Mouse (Mus musculus): ENCODE data around the gene D330020A13Rik. TPM values are rescaled to one million over a fixed set of nuclear protein-coding genes. Genes with fewer than 3 reads are reported as not detected.
"Not testable (repeated sequence)": the region's sequence is repeated elsewhere in the genome, so short reads cannot be mapped to it uniquely, and the experiment has no call there.

D330020A13Rik gene
- total RNA-seq, 2 experiments from 2014 or later, result not detected

GRCm38 (mm10) chr6:120296589-120296988, 2.4 kb downstream of the D330020A13Rik start:
- not testable (repeated sequence) for DNase-seq (ENCODE audit: low spot score in 2 of 2)

- peak; percentile 49 to 61 for DNase-seq (ENCODE audit: low spot score in 2 of 2)
Observed at GRCm38 (mm10) chr6:120301137-120301536, 7.0 kb downstream of the D330020A13Rik start.

GRCm38 (mm10) chr6:120302755-120303316, 8.7 kb downstream of the D330020A13Rik start:
- DNase-seq (ENCODE audit: low spot score in 2 of 2), result no peak

- DNase-seq (ENCODE audit: low spot score in 2 of 2), result no peak
Observed at GRCm38 (mm10) chr6:120306859-120307594, 12.9 kb downstream of the D330020A13Rik start.

- DNase-seq (ENCODE audit: low spot score in 2 of 2), result no peak
Observed at GRCm38 (mm10) chr6:120309338-120309737, 15.2 kb downstream of the D330020A13Rik start.

- no peak for DNase-seq (ENCODE audit: low spot score in 2 of 2)
Observed at GRCm38 (mm10) chr6:120309787-120310186, 15.6 kb downstream of the D330020A13Rik start.

- DNase-seq (ENCODE audit: low spot score in 2 of 2), result no peak
Observed at GRCm38 (mm10) chr6:120312443-120312842, 18.3 kb downstream of the D330020A13Rik start.

- no peak for DNase-seq (ENCODE audit: low spot score in 2 of 2)
Observed at GRCm38 (mm10) chr6:120318303-120318940, 24.3 kb downstream of the D330020A13Rik start.

- no peak for DNase-seq (ENCODE audit: low spot score in 2 of 2)
Observed at GRCm38 (mm10) chr6:120319129-120319528, 25.0 kb downstream of the D330020A13Rik start.

- DNase-seq (ENCODE audit: low spot score in 2 of 2), result no peak
Observed at GRCm38 (mm10) chr6:120320369-120320768, 26.2 kb downstream of the D330020A13Rik start.

- peak; percentile 55 to 71 for DNase-seq (ENCODE audit: low spot score in 2 of 2)
Observed at GRCm38 (mm10) chr6:120324295-120324927, 30.2 kb downstream of the D330020A13Rik start.

GRCm38 (mm10) chr6:120332351-120332750, 38.2 kb downstream of the D330020A13Rik start:
- no peak for DNase-seq (ENCODE audit: low spot score in 2 of 2)

GRCm38 (mm10) chr6:120343992-120344391, 49.8 kb downstream of the D330020A13Rik start:
- no peak for DNase-seq (ENCODE audit: low spot score in 2 of 2)

Other genes with a start within 250 kb of the D330020A13Rik start
- gene Ninj2, start 201.0 kb upstream of the D330020A13Rik start, total RNA-seq (2021), result under 1 TPM; 0.42 to 0.63 TPM
- gene B4galnt3, start 195 bp downstream of the D330020A13Rik start, total RNA-seq (2021), result 1 to 10 TPM; 1.1 to 1.2 TPM
- 10 to 100 TPM; 41.8 TPM for gene Kdm5a, start 69.8 kb downstream of the D330020A13Rik start, total RNA-seq (2021)
- gene Ccdc77, start 70.0 kb downstream of the D330020A13Rik start, total RNA-seq (2021), result 1 to 10 TPM; 3.7 to 5.6 TPM
- 10 to 100 TPM; 18.2 to 19.6 TPM for gene Il17ra, start 168.9 kb downstream of the D330020A13Rik start, total RNA-seq (2021)
- gene Tmem121b, start 199.4 kb downstream of the D330020A13Rik start, total RNA-seq (2021), result 10 to 100 TPM; 56.6 to 57.9 TPM
- gene Hdhd5, start 237.0 kb downstream of the D330020A13Rik start, total RNA-seq (2021), result 10 to 100 TPM; 32.3 to 35.3 TPM

All from left cerebral cortex, adult 18-20 months (tissue).